Mouse (Mus musculus): ENCODE measurements around the gene Olfr1495. TPM values are rescaled to one million over a fixed set of nuclear protein-coding genes. Genes with fewer than 3 reads are reported as not detected.

Gene Olfr1495
- polyA plus RNA-seq (2015; fragmentation: Nextera tagmentation; extraction: Ambion mirVana), result not detected in 2 replicates

GRCm38 (mm10) chr19:13764306-13764705, at the start of gene Olfr1495:
Gene Olfr1495 (plus strand): TSS chr19:13764606.
- H3K9me3 ChIP-seq (ENCODE audit: control insufficient read depth), result no peaks in the 10 kb centered on the region
- H3K27me3 ChIP-seq (replicated peaks; ENCODE audit: control insufficient read depth, insufficient read depth, low read length), result no peaks in the 10 kb centered on the region
- H3K9ac ChIP-seq (ENCODE audit: low read depth, low read length), result no peak within 1 kb of the TSS
- no peak for ATAC-seq
- 69% methylated on average over 3 of the region's 3 CpGs for WGBS
- TF ChIP-seq CTCF (IDR thresholded peaks at IDR 0.05; ENCODE audit: low read depth), result no peak
- no peak within 1 kb of the TSS for H3K4me2 ChIP-seq (replicated peaks; ENCODE audit: low read depth)
- no peaks in the 10 kb centered on the region for H3K4me1 ChIP-seq (replicated peaks; ENCODE audit: control insufficient read depth, insufficient read depth, low read length)
- no peaks in the 10 kb centered on the region for H3K36me3 ChIP-seq (ENCODE audit: control insufficient read depth, insufficient read depth)
- no peak within 1 kb of the TSS for H3K27ac ChIP-seq (ENCODE audit: low read depth, low read length)
- H3K4me3 ChIP-seq (ENCODE audit: low read depth, low read length), result no peak within 1 kb of the TSS

- Histone ChIP-seq H3K4me2 (replicated peaks; ENCODE audit: low read depth) (no peak within 1 kb of the TSS), H3K9me3 (ENCODE audit: control insufficient read depth) (no peaks in the 10 kb centered on the region), H3K9ac (ENCODE audit: low read depth, low read length) (no peak within 1 kb of the TSS), H3K36me3 (ENCODE audit: control insufficient read depth, insufficient read depth) (no peaks in the 10 kb centered on the region), H3K4me1 (replicated peaks; ENCODE audit: control insufficient read depth, insufficient read depth, low read length) (no peaks in the 10 kb centered on the region), H3K4me3 (ENCODE audit: low read depth, low read length) (no peak within 1 kb of the TSS), H3K27ac (ENCODE audit: low read depth, low read length) (no peak within 1 kb of the TSS), H3K27me3 (replicated peaks; ENCODE audit: control insufficient read depth, insufficient read depth, low read length) (no peaks in the 10 kb centered on the region)
- WGBS, result 43% methylated on average over 2 of the region's 2 CpGs
- no peak for TF ChIP-seq CTCF (IDR thresholded peaks at IDR 0.05; ENCODE audit: low read depth)
- no peak for ATAC-seq
Observed at GRCm38 (mm10) chr19:13722978-13723377, 41.4 kb upstream of the Olfr1495 start, which contains the start of gene Olfr1493-ps1. Gene Olfr1493-ps1 (plus strand): TSS chr19:13723278.

GRCm38 (mm10) chr19:13739428-13739827, 25.0 kb upstream of the Olfr1495 start, which contains the start of gene Olfr1494:
Gene Olfr1494 (plus strand): TSS chr19:13739728.
- Histone ChIP-seq H3K9ac (ENCODE audit: low read depth, low read length) (no peak within 1 kb of the TSS), H3K36me3 (ENCODE audit: control insufficient read depth, insufficient read depth) (no peaks in the 10 kb centered on the region), H3K27me3 (replicated peaks; ENCODE audit: control insufficient read depth, insufficient read depth, low read length) (no peaks in the 10 kb centered on the region), H3K27ac (ENCODE audit: low read depth, low read length) (no peak within 1 kb of the TSS), H3K4me3 (ENCODE audit: low read depth, low read length) (no peak within 1 kb of the TSS), H3K4me1 (replicated peaks; ENCODE audit: control insufficient read depth, insufficient read depth, low read length) (no peaks in the 10 kb centered on the region), H3K4me2 (replicated peaks; ENCODE audit: low read depth) (no peak within 1 kb of the TSS), H3K9me3 (ENCODE audit: control insufficient read depth) (peaks cover 4% of the 10 kb centered on the region; the same call in 1 of the 2 replicates)
- no peak for TF ChIP-seq CTCF (IDR thresholded peaks at IDR 0.05; ENCODE audit: low read depth)
- WGBS, result 90% methylated on average over 4 of the region's 4 CpGs
- no peak for ATAC-seq

- no peak overlapping the region for H3K4me3 ChIP-seq (ENCODE audit: low read depth, low read length)
- no peaks in the 10 kb centered on the region for H3K4me1 ChIP-seq (replicated peaks; ENCODE audit: control insufficient read depth, insufficient read depth, low read length)
- no peak overlapping the region for H3K27ac ChIP-seq (ENCODE audit: low read depth, low read length)
- no peaks in the 10 kb centered on the region for H3K27me3 ChIP-seq (replicated peaks; ENCODE audit: control insufficient read depth, insufficient read depth, low read length)
- no peak for TF ChIP-seq CTCF (IDR thresholded peaks at IDR 0.05; ENCODE audit: low read depth)
- 87% methylated on average over 1 of the region's 1 CpGs for WGBS
- no peak overlapping the region for H3K4me2 ChIP-seq (replicated peaks; ENCODE audit: low read depth)
- no peaks in the 10 kb centered on the region for H3K9me3 ChIP-seq (ENCODE audit: control insufficient read depth)
- no peak overlapping the region for H3K9ac ChIP-seq (ENCODE audit: low read depth, low read length)
- H3K36me3 ChIP-seq (ENCODE audit: control insufficient read depth, insufficient read depth), result no peaks in the 10 kb centered on the region
- no peak for ATAC-seq
Observed at GRCm38 (mm10) chr19:13749366-13749765, 15.0 kb upstream of the Olfr1495 start.

GRCm38 (mm10) chr19:13768565-13769276, 4.3 kb downstream of the Olfr1495 start:
- 92% methylated on average over 9 of the region's 9 CpGs for WGBS
- Histone ChIP-seq H3K9ac (ENCODE audit: low read depth, low read length) (no peak overlapping the region), H3K4me3 (ENCODE audit: low read depth, low read length) (no peak overlapping the region), H3K4me1 (replicated peaks; ENCODE audit: control insufficient read depth, insufficient read depth, low read length) (no peaks in the 10 kb centered on the region), H3K36me3 (ENCODE audit: control insufficient read depth, insufficient read depth) (no peaks in the 10 kb centered on the region), H3K27me3 (replicated peaks; ENCODE audit: control insufficient read depth, insufficient read depth, low read length) (no peaks in the 10 kb centered on the region), H3K27ac (ENCODE audit: low read depth, low read length) (no peak overlapping the region), H3K9me3 (ENCODE audit: control insufficient read depth) (no peaks in the 10 kb centered on the region), H3K4me2 (replicated peaks; ENCODE audit: low read depth) (no peak overlapping the region)
- ATAC-seq, result no peak
- no peak for TF ChIP-seq CTCF (IDR thresholded peaks at IDR 0.05; ENCODE audit: low read depth)

GRCm38 (mm10) chr19:13777578-13777977, 13.2 kb downstream of the Olfr1495 start, which contains the start of gene Olfr1496:
Gene Olfr1496 (plus strand): TSS chr19:13777878.
- no peaks in the 10 kb centered on the region for H3K27me3 ChIP-seq (replicated peaks; ENCODE audit: control insufficient read depth, insufficient read depth, low read length)
- no peaks in the 10 kb centered on the region for H3K4me1 ChIP-seq (replicated peaks; ENCODE audit: control insufficient read depth, insufficient read depth, low read length)
- WGBS, result 80% methylated on average over 1 of the region's 1 CpGs
- H3K9ac ChIP-seq (ENCODE audit: low read depth, low read length), result no peak within 1 kb of the TSS
- H3K4me3 ChIP-seq (ENCODE audit: low read depth, low read length), result no peak within 1 kb of the TSS
- H3K36me3 ChIP-seq (ENCODE audit: control insufficient read depth, insufficient read depth), result no peaks in the 10 kb centered on the region
- H3K27ac ChIP-seq (ENCODE audit: low read depth, low read length), result no peak within 1 kb of the TSS
- no peaks in the 10 kb centered on the region for H3K9me3 ChIP-seq (ENCODE audit: control insufficient read depth)
- TF ChIP-seq CTCF (IDR thresholded peaks at IDR 0.05; ENCODE audit: low read depth), result no peak
- no peak within 1 kb of the TSS for H3K4me2 ChIP-seq (replicated peaks; ENCODE audit: low read depth)
- no peak for ATAC-seq
